Mouse (Mus musculus): ENCODE results near the gene Abcb1a. TPM values are rescaled to one million over a fixed set of nuclear protein-coding genes. Genes with fewer than 3 reads are reported as not detected.

The Abcb1a gene
- polyA plus RNA-seq, 1 experiment from 2014 or later, result 1.5 TPM

DNA sequence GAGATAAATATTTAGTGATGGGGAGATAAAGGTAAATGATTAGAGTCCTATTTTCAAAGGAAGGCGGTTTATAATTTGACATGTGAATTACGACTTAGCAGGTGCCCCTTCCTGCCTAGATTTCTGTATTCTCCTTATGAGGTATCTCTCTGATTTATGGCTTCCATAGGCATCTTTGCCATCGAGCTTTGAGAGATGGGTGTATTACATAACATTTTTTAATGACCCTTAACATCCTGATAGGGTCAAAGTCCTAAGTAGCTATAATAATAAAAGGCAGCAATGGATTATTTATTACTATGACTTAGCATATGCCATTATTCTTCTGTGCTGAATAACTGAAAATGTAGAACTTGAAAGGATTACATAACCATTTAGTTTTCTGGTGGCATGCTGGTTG, 4.8 kb downstream of the Abcb1a start:
- H3K27ac ChIP-seq (ENCODE audit: low read length), result no peak overlapping the region
- H3K9ac ChIP-seq (ENCODE audit: low read length), result no peak overlapping the region
- 28% methylated on average over 3 of the region's 3 CpGs for WGBS
- no peak overlapping the region for H3K4me3 ChIP-seq (replicated peaks; ENCODE audit: low read length)
- no peaks in the 10 kb centered on the region for H3K9me3 ChIP-seq (replicated peaks; ENCODE audit: control insufficient read depth, low read length)
- no peaks in the 10 kb centered on the region for H3K27me3 ChIP-seq (ENCODE audit: control insufficient read depth, insufficient read depth, low read length)
- H3K4me1 ChIP-seq (ENCODE audit: control insufficient read depth, insufficient read depth, low read length), result no peaks in the 10 kb centered on the region
- H3K4me2 ChIP-seq (ENCODE audit: low read depth, low read length), result no peak overlapping the region
- ATAC-seq (ENCODE audit: insufficient read depth, low FRiP score), result no peak
- H3K36me3 ChIP-seq (ENCODE audit: control insufficient read depth, insufficient read depth, low read length), result no peaks in the 10 kb centered on the region

DNA sequence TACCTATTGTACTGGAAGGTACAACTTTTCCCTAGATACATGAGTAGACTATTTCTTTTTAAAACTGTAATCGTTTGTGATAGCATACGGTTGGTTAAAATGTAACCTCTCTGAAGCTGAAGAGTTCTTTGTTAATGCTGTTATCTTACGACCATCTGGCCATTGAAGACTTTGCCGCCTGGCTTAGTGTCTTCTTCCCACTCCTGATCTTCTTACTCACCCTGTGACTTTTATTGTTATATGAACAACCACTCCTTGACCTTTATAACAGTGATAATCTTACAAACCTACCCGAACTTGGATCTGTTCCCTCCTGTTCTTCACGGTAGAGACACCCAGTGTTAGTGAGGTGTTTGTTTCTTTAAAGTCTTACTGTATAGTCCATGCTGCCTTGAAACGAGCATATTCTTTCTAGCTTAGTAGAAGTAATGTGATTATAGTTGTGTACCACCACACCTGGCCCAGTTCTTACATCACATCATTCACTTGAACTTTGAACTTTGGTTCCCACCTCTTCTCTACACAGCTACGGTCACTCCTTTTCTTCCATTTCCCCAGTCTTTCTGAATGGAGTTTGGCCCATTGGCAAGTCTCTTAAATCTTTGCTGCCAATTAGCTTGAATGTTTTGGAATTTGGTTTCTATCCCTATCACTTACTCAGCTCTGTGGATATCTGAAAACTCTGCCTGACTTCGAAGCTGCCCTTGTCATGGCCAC, 8.0 kb downstream of the Abcb1a start:
- Histone ChIP-seq H3K27me3 (ENCODE audit: control insufficient read depth, insufficient read depth, low read length) (no peaks in the 10 kb centered on the region), H3K4me1 (ENCODE audit: control insufficient read depth, insufficient read depth, low read length) (no peaks in the 10 kb centered on the region), H3K9me3 (replicated peaks; ENCODE audit: control insufficient read depth, low read length) (no peaks in the 10 kb centered on the region), H3K27ac (ENCODE audit: low read length) (no peak overlapping the region), H3K4me2 (ENCODE audit: low read depth, low read length) (no peak overlapping the region), H3K36me3 (ENCODE audit: control insufficient read depth, insufficient read depth, low read length) (no peaks in the 10 kb centered on the region), H3K9ac (ENCODE audit: low read length) (no peak overlapping the region), H3K4me3 (replicated peaks; ENCODE audit: low read length) (no peak overlapping the region)
- ATAC-seq (ENCODE audit: insufficient read depth, low FRiP score), result peak; percentile 44; the same call in 1 of the 2 replicates
- 69% methylated on average over 9 of the region's 9 CpGs for WGBS

DNA sequence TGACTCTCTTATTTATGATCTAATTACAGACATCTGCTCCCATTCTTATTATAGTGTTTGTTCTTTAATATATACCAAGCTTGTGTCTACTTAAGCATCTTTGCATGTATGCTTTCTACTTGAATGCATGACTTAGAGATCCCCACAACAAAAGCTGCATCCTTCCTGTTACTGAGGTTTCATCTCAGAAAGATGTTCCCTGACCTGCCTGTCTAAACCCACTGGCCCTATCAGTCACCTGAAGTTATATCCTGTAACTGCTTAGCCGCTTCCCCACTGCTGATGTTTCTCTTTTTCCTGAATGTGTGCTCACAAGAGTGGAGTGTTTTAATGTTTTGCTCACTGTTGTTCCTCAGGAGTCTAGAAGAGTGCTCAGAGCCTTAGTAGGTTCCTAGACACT, 9.7 kb downstream of the Abcb1a start:
- H3K4me2 ChIP-seq (ENCODE audit: low read depth, low read length), result no peak overlapping the region
- ATAC-seq (ENCODE audit: insufficient read depth, low FRiP score), result no peak
- no peaks in the 10 kb centered on the region for H3K4me1 ChIP-seq (ENCODE audit: control insufficient read depth, insufficient read depth, low read length)
- H3K27me3 ChIP-seq (ENCODE audit: control insufficient read depth, insufficient read depth, low read length), result no peaks in the 10 kb centered on the region
- no peak overlapping the region for H3K4me3 ChIP-seq (replicated peaks; ENCODE audit: low read length)
- no peak overlapping the region for H3K27ac ChIP-seq (ENCODE audit: low read length)
- no peaks in the 10 kb centered on the region for H3K9me3 ChIP-seq (replicated peaks; ENCODE audit: control insufficient read depth, low read length)
- no peaks in the 10 kb centered on the region for H3K36me3 ChIP-seq (ENCODE audit: control insufficient read depth, insufficient read depth, low read length)
- 90% methylated on average over 1 of the region's 1 CpGs for WGBS
- no peak overlapping the region for H3K9ac ChIP-seq (ENCODE audit: low read length)

DNA sequence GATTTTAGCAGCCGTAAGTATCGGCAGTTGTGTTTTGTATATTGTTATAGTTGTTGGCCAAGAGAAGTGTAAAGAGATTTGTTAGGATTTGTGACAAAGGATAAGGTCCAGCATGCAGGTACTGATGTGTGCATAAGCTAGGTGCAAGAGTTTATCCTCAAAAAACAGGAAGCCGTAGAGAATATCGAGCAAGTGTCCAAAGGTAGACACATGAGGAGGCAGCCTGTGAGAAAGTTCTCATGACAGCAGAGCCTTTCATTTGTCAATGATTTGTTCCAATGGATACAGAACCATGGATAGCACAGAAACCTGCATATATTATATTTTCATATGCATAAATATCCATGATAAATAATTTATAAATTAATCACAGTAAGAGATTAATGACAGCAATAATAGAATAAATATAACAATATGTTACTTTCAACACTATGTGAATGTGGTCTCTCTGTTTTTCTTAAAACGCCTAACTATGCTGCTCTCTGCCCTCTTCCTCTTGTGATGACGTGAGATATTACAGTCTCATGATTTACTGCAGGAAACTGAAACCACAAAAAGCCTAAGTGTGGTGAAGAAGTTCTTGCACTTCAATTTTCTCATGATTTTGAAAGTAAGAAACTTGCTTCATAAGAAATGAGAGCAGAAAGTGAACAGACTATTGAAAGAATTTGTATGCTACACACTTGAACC, 15.5 kb downstream of the Abcb1a start:
- ATAC-seq (ENCODE audit: insufficient read depth, low FRiP score), result no peak
- H3K4me2 ChIP-seq (ENCODE audit: low read depth, low read length), result no peak overlapping the region
- H3K4me1 ChIP-seq (ENCODE audit: control insufficient read depth, insufficient read depth, low read length), result no peaks in the 10 kb centered on the region
- no peak overlapping the region for H3K9ac ChIP-seq (ENCODE audit: low read length)
- no peak overlapping the region for H3K4me3 ChIP-seq (replicated peaks; ENCODE audit: low read length)
- H3K27me3 ChIP-seq (ENCODE audit: control insufficient read depth, insufficient read depth, low read length), result no peaks in the 10 kb centered on the region
- H3K36me3 ChIP-seq (ENCODE audit: control insufficient read depth, insufficient read depth, low read length), result no peaks in the 10 kb centered on the region
- WGBS, result 67% methylated on average over 6 of the region's 6 CpGs
- H3K9me3 ChIP-seq (replicated peaks; ENCODE audit: control insufficient read depth, low read length), result no peaks in the 10 kb centered on the region
- no peak overlapping the region for H3K27ac ChIP-seq (ENCODE audit: low read length)

DNA sequence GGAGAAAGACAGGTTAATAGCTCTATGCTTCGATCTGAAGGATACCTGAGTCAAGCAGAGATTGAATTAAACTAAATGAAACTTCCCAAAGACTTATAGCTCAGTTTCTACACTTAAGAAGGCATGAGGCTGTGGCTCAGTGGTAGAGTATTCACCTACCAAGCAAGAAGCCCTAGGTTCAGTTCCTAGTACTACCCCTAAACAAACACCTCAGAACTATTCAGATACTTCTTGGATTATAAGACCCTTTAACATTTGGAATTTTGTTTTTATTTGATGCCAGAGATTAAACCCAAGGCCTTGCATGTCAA, 16.0 kb downstream of the Abcb1a start:
- no peak overlapping the region for H3K4me2 ChIP-seq (ENCODE audit: low read depth, low read length)
- H3K27ac ChIP-seq (ENCODE audit: low read length), result no peak overlapping the region
- H3K9ac ChIP-seq (ENCODE audit: low read length), result no peak overlapping the region
- no peaks in the 10 kb centered on the region for H3K4me1 ChIP-seq (ENCODE audit: control insufficient read depth, insufficient read depth, low read length)
- H3K4me3 ChIP-seq (replicated peaks; ENCODE audit: low read length), result no peak overlapping the region
- no peaks in the 10 kb centered on the region for H3K36me3 ChIP-seq (ENCODE audit: control insufficient read depth, insufficient read depth, low read length)
- 64% methylated on average over 1 of the region's 1 CpGs for WGBS
- H3K9me3 ChIP-seq (replicated peaks; ENCODE audit: control insufficient read depth, low read length), result no peaks in the 10 kb centered on the region
- H3K27me3 ChIP-seq (ENCODE audit: control insufficient read depth, insufficient read depth, low read length), result no peaks in the 10 kb centered on the region
- no peak for ATAC-seq (ENCODE audit: insufficient read depth, low FRiP score)

DNA sequence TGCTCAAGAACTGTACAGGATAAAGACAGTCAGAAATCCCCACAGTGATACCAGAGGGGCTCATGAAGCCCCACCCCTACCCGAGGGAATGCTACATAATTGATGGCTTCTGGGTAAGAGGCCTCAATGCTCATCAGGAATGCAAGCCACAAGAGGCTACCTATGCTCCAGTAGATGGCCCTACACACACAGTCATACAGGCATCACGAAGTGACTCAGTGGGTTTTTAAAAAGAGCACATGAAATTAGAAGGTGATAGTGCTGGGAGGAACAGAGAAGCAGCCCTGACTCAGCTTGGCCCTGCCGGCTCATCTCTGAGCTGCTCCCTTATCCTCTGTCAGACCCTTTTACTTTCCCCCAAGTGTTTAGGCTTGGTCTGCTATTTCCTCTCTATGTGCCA, 21.3 kb downstream of the Abcb1a start:
- Histone ChIP-seq H3K4me1 (ENCODE audit: control insufficient read depth, insufficient read depth, low read length) (no peaks in the 10 kb centered on the region), H3K9me3 (replicated peaks; ENCODE audit: control insufficient read depth, low read length) (no peaks in the 10 kb centered on the region), H3K4me3 (replicated peaks; ENCODE audit: low read length) (no peak overlapping the region), H3K4me2 (ENCODE audit: low read depth, low read length) (no peak overlapping the region), H3K9ac (ENCODE audit: low read length) (no peak overlapping the region), H3K27ac (ENCODE audit: low read length) (no peak overlapping the region), H3K27me3 (ENCODE audit: control insufficient read depth, insufficient read depth, low read length) (no peaks in the 10 kb centered on the region), H3K36me3 (ENCODE audit: control insufficient read depth, insufficient read depth, low read length) (no peaks in the 10 kb centered on the region)
- no peak for ATAC-seq (ENCODE audit: insufficient read depth, low FRiP score)
- 56% methylated on average over 3 of the region's 3 CpGs for WGBS

DNA sequence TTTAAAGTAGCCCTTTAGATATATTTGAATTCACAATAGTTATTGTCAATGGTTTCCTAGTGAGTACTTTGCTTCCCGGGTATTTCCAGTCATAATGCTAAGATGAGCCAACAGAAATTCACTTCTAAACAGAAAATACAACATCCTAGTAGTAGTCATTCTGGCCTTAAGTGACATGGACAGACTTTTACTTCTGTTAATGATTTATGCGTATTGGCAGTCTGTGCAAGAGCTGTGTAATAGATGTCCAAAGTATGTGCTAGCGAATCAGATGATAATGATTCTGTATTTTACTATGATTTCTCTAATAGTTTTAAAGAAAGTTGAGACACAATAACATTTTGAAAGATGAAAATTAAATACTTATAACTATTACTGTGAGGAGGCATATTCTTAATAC, 23.8 kb downstream of the Abcb1a start:
- WGBS, result 86% methylated on average over 3 of the region's 3 CpGs
- H3K27me3 ChIP-seq (ENCODE audit: control insufficient read depth, insufficient read depth, low read length), result no peaks in the 10 kb centered on the region
- no peak overlapping the region for H3K4me3 ChIP-seq (replicated peaks; ENCODE audit: low read length)
- no peaks in the 10 kb centered on the region for H3K9me3 ChIP-seq (replicated peaks; ENCODE audit: control insufficient read depth, low read length)
- no peaks in the 10 kb centered on the region for H3K4me1 ChIP-seq (ENCODE audit: control insufficient read depth, insufficient read depth, low read length)
- no peaks in the 10 kb centered on the region for H3K36me3 ChIP-seq (ENCODE audit: control insufficient read depth, insufficient read depth, low read length)
- no peak overlapping the region for H3K9ac ChIP-seq (ENCODE audit: low read length)
- no peak for ATAC-seq (ENCODE audit: insufficient read depth, low FRiP score)
- no peak overlapping the region for H3K27ac ChIP-seq (ENCODE audit: low read length)
- no peak overlapping the region for H3K4me2 ChIP-seq (ENCODE audit: low read depth, low read length)

DNA sequence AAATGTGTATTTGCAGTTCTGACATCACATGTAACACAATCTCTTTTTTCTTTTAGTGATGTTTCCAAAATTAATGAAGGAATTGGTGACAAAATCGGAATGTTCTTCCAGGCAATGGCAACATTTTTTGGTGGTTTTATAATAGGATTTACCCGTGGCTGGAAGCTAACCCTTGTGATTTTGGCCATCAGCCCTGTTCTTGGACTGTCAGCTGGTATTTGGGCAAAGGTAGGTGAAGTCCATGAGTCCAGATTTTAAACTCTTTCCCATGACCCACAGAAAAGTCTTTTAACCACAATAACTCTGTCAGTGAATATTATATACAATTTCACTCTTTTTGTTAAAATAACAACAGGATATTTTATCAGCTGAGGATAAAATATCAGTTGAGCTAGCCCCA, 26.2 kb downstream of the Abcb1a start:
- Histone ChIP-seq H3K4me2 (ENCODE audit: low read depth, low read length) (no peak overlapping the region), H3K4me3 (replicated peaks; ENCODE audit: low read length) (no peak overlapping the region), H3K9ac (ENCODE audit: low read length) (no peak overlapping the region), H3K9me3 (replicated peaks; ENCODE audit: control insufficient read depth, low read length) (no peaks in the 10 kb centered on the region), H3K4me1 (ENCODE audit: control insufficient read depth, insufficient read depth, low read length) (no peaks in the 10 kb centered on the region), H3K27me3 (ENCODE audit: control insufficient read depth, insufficient read depth, low read length) (no peaks in the 10 kb centered on the region), H3K36me3 (ENCODE audit: control insufficient read depth, insufficient read depth, low read length) (no peaks in the 10 kb centered on the region), H3K27ac (ENCODE audit: low read length) (no peak overlapping the region)
- 73% methylated on average over 2 of the region's 2 CpGs for WGBS
- no peak for ATAC-seq (ENCODE audit: insufficient read depth, low FRiP score)

DNA sequence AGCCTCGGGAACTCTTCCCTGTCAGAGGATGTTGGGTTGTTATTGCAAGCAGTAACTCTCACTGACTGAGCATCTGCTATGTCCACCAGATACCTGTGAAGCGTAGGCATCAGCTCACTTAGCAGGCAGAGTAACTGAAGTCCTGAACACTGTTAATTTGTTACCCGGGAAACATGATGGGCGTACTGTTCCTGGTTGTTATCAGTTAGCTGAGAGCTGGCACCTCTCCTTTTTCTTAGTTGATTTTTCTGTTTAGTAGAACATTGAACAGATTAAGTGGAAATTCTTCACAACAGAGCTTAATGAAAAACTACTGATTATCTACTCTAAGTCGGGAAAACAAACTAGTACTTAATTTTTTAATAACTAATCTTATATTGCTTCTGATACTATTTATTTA, 27.7 kb downstream of the Abcb1a start:
- H3K4me3 ChIP-seq (replicated peaks; ENCODE audit: low read length), result no peak overlapping the region
- ATAC-seq (ENCODE audit: insufficient read depth, low FRiP score), result no peak
- H3K27ac ChIP-seq (ENCODE audit: low read length), result no peak overlapping the region
- H3K9ac ChIP-seq (ENCODE audit: low read length), result no peak overlapping the region
- no peaks in the 10 kb centered on the region for H3K27me3 ChIP-seq (ENCODE audit: control insufficient read depth, insufficient read depth, low read length)
- H3K9me3 ChIP-seq (replicated peaks; ENCODE audit: control insufficient read depth, low read length), result no peaks in the 10 kb centered on the region
- H3K4me2 ChIP-seq (ENCODE audit: low read depth, low read length), result no peak overlapping the region
- H3K36me3 ChIP-seq (ENCODE audit: control insufficient read depth, insufficient read depth, low read length), result no peaks in the 10 kb centered on the region
- 69% methylated on average over 5 of the region's 5 CpGs for WGBS
- no peaks in the 10 kb centered on the region for H3K4me1 ChIP-seq (ENCODE audit: control insufficient read depth, insufficient read depth, low read length)
